Mouse (Mus musculus): ENCODE results near the gene Ctbp2. TPM values are rescaled to one million over a fixed set of nuclear protein-coding genes. Genes with fewer than 3 reads are reported as not detected.

The Ctbp2 gene
- polyA plus RNA-seq, 1 experiment from 2014 or later: 117 TPM

DNA sequence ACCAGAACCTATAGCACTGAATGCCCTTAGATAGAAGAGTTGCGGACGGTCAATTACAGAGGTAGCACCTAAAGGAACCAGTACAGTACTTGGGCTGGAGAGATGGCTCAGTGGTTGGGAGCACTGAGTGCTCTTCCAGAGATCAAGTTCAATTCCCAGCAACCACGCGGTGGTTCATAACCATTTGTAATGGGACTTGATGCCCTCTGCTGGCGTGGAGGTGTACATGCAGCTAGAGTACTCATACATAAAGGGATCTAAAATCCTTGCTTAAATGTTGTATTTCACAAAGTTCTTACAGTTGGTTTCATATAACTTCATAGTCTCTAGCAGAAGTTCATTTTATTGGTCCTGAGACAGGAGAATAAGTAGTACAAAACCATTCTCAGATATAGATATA, 9.4 kb upstream of the Ctbp2 start:
- Histone ChIP-seq H3K4me3 (no peak overlapping the region), H3K27me3 (replicated peaks; ENCODE audit: low read depth, poor library complexity, severe bottlenecking) (0 out of 2 replicates have a peak, but pooled peaks cover 3% of the 10 kb centered on the region), H3K36me3 (replicated peaks) (no peaks in the 10 kb centered on the region), H3K27ac (replicated peaks) (no peak overlapping the region), H3K9me3 (peaks cover 4% of the 10 kb centered on the region; the same call in 1 of the 2 replicates), H3K4me1 (no peaks in the 10 kb centered on the region)
- 76% methylated on average over 5 of the region's 5 CpGs for WGBS
- DNase-seq (ENCODE audit: low spot score): no peak

DNA sequence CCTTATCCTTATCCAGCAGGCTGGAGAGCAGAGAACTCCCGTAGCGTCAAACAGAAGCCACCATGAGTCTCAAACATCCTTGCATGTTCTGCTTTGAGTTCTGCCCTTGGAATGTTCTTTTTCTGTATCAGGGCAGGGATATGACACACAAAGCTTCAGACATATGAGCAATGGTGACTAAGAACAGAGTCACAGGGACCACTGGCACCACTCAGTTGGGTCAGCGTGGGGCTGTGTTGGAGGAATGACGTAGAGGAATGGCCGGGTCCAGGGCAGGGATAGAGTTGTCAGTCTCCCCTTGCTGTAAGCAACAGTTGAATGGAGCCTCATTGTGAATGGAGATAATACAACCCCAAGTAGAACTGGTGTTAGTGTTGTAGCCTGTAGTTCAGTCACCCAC, 8.5 kb upstream of the Ctbp2 start:
- H3K27ac ChIP-seq (replicated peaks): no peak overlapping the region
- no peaks in the 10 kb centered on the region for H3K36me3 ChIP-seq (replicated peaks)
- H3K4me3 ChIP-seq: no peak overlapping the region
- no peak for DNase-seq (ENCODE audit: low spot score)
- H3K4me1 ChIP-seq: no peaks in the 10 kb centered on the region
- WGBS: 95% methylated on average over 5 of the region's 5 CpGs
- H3K9me3 ChIP-seq: peaks cover 5% of the 10 kb centered on the region; the same call in 1 of the 2 replicates
- 0 out of 2 replicates have a peak, but pooled peaks cover 3% of the 10 kb centered on the region for H3K27me3 ChIP-seq (replicated peaks; ENCODE audit: low read depth, poor library complexity, severe bottlenecking)

DNA sequence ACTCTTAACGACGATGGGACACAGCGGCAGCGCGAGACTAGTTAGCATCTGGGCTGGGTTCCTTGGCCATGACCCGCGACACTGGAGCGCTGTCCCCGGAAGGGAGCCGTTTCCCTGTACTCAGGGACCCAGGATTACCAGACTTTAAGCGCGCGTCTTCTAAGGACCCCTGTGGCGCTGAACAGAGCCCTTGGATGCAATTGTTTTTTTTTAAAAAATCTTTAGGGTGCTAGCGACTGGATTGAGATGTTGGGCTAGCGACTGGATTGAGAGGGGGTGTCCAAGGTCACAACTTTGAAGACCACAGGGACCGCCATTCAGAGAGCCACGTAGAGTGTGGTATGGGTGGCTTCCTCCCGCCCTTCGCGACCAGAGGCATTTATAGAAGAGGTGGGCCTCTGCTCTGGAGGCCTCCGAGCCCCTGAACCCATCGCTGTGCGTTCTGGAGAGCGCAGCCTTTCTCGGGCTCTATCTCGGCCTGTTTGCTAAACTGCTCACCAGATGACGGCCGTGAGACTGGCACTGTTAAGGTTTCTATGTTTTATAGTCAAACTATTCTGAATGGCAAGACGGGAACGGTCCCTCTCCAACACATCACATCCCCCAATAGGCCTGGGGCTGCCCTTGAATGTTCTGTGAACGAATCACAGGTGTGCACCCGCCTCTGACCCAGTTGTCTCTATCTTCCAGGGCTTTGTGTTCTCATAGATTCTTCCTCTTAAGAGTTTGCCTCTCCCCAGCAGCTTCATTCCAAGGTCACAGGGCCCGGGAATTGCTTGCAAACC, 739 bp upstream of the Ctbp2 start:
- Histone ChIP-seq H3K36me3 (replicated peaks) (no peaks in the 10 kb centered on the region), H3K4me3 (peak overlapping the region; percentile 98), H3K4me1 (peaks cover 25% of the 10 kb centered on the region), H3K27ac (replicated peaks) (peak overlapping the region; percentile 99), H3K27me3 (replicated peaks; ENCODE audit: low read depth, poor library complexity, severe bottlenecking) (peaks cover 33% of the 10 kb centered on the region), H3K9me3 (peaks cover 5% of the 10 kb centered on the region; the same call in 1 of the 2 replicates)
- peak; percentile 38 for DNase-seq (ENCODE audit: low spot score)
- 2% methylated on average over 34 of the region's 34 CpGs for WGBS

DNA sequence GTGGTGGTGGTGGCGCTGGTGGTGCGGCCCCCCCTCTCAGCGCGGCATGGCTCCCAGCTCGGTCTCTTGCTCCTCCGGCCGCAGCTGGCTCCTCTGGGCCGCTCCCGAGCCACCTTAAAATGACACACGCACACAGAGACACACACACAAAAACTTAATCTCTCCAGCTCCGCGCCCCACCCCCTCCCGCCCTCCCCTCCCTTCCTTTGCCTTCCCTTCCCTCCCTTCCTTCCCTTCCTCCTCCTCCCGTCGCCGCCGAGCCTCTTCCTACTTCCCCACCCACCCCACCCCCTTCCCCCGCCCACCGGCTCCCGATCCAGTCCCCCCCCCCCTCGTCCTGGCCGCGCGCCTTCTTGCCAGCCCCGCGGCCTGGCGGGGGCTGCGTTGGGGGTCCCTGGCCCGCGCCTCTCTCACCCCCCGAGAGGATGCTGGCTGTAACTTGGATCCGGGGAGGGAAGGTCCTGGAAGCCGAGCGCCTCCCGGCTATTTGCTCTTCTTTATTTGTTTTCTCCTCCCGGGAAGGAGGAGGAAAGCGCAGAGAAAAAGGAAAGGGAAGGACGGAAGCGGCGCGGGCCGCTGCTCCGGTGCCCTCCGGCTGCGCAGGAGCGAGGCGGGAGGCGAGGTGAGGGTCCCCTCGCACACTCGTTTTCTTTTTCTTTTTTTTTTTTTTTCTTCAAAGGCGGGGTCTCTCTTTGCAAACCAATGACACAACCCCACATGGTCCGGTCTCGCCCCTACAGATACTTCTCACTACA, 733 bp downstream of the Ctbp2 start, which contains the start of gene Fgfr2:
Gene Fgfr2 (minus strand): TSS at position 107 of the 755 bp plus-strand sequence.
- no peaks in the 10 kb centered on the region for H3K36me3 ChIP-seq (replicated peaks)
- under 1% methylated on average over 43 of the region's 53 CpGs for WGBS

DNA sequence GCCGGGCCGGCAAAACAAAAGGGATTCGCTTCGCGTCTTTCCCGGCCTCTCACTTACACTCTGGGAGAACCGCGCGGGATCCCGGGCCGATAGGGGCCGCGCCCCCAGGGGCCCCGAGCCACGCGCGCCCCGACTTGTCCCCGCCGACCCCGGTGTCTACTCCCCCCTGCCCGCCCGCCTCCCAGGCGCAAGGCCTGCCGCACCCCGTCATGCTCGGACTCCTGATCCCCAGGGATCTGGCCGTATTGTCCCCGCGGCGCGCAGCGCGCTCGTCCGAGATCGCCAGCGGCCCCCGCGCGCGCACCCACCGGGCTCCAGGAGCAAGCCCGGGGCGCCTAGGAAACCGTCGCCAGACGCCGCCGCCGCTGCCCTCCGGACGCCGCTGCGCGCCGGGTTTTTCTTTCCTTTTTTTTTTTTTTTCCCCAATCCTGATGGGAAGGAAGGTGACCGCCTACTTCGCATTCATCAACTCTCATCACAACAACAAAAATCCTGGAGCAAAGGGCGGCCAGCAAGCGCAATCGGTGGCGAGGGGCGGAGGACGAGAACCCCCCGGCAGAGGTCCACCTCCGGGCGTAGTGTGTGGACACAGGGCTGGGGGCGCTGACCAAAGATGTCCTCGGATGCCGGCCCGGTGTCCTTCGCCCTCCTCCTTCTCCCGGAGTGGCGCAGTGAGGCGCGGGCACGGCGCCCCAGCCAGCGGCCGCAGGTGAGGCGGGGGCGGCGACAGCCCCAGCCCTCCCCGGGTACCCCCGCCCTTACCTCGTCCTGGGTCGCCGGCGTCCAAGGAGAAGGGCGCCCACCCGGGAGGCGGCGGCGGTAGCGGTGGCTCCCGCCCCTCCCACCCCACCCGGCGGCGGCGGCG, 1.5 kb downstream of the Ctbp2 start:
- Histone ChIP-seq H3K4me1 (peaks cover 48% of the 10 kb centered on the region), H3K27me3 (replicated peaks; ENCODE audit: low read depth, poor library complexity, severe bottlenecking) (peaks cover 30% of the 10 kb centered on the region), H3K9me3 (no peaks in the 10 kb centered on the region), H3K27ac (replicated peaks) (peak overlapping the region; percentile 99), H3K4me3 (peak overlapping the region; percentile 98), H3K36me3 (replicated peaks) (no peaks in the 10 kb centered on the region)
- DNase-seq (ENCODE audit: low spot score): no peak
- WGBS: under 1% methylated on average over 93 of the region's 102 CpGs

More for the DNA sequence above, 733 bp downstream of the Ctbp2 start, which contains the start of gene Fgfr2:
- H3K4me3 ChIP-seq: peak within 1 kb of the TSS; percentile 98
- DNase-seq (ENCODE audit: low spot score): peak; percentile 91
- peaks cover 30% of the 10 kb centered on the region for H3K27me3 ChIP-seq (replicated peaks; ENCODE audit: low read depth, poor library complexity, severe bottlenecking)
- peaks cover 39% of the 10 kb centered on the region for H3K4me1 ChIP-seq
- peak within 1 kb of the TSS; percentile 99 for H3K27ac ChIP-seq (replicated peaks)
- no peaks in the 10 kb centered on the region; the same call in 1 of the 2 replicates for H3K9me3 ChIP-seq

DNA sequence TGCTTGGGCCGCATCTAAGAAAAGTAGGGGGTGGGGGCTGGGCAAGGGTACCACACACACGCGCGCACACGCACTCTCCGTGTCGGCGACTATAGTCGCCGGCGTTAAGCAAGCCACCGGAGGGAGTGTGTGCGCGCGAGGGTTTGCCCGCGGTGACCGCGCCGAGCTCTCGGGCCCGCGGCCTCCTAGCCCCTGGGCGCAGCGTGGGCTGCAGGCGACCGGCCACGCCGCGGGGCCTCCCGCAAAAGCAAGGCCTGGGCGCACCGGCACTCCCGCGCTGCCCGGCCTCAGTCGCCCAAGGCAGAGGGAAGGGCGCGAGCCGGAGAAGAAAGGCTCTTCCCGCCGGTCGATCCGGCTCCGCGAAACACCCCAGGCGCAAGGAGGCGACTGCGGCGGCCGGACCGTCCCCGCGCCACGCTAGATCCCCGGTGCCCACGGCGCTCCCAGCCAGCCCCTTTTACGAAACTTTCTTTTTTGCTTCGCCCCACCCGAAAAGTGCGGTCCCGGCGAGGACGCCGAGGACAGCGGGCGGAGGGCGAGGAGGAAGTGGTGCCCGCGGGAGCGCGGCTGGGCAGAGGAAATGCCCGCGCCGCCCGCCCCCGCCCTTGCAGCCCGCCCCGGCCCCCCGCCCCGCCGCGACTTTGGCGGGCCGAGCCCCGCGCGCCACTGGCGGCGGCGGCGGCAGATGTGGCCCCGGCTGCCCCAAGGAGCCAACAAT, 2.3 kb downstream of the Ctbp2 start:
- Histone ChIP-seq H3K4me1 (peaks cover 55% of the 10 kb centered on the region), H3K36me3 (replicated peaks) (no peaks in the 10 kb centered on the region), H3K27ac (replicated peaks) (peak overlapping the region; percentile 99), H3K27me3 (replicated peaks; ENCODE audit: low read depth, poor library complexity, severe bottlenecking) (peaks cover 22% of the 10 kb centered on the region), H3K4me3 (peak overlapping the region; percentile 98), H3K9me3 (no peaks in the 10 kb centered on the region)
- WGBS: under 1% methylated on average over 94 of the region's 94 CpGs
- peak; percentile 75 for DNase-seq (ENCODE audit: low spot score)

DNA sequence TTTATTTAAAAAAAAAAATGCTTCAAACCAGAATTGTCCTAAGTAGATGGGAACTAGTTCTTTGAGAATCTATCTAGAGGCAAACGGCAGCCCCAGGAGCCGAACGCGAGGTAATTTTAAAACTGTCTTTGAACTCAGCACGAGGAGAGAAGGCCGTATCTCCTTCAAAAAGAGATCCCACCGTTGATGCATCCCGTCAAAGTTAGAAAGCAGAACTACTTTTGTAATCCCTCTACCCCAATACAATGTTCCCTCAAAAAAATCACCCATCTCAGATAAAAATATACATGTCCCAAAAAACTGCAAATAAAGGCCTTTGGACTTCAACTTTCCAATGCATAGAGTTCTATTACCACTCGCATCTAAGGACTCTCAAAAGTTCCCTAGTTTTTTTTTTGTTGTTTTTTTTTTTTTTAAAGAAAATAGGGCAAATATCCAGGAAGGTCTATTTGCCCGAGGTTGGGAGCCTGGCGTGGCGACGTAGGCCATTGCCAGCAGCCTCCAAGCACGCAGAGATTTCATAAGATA, 3.0 kb downstream of the Ctbp2 start:
- Histone ChIP-seq H3K9me3 (no peaks in the 10 kb centered on the region), H3K27me3 (replicated peaks; ENCODE audit: low read depth, poor library complexity, severe bottlenecking) (peaks cover 15% of the 10 kb centered on the region), H3K27ac (replicated peaks) (peak overlapping the region; percentile 99), H3K4me1 (peaks cover 62% of the 10 kb centered on the region), H3K4me3 (peak overlapping the region; percentile 98), H3K36me3 (replicated peaks) (no peaks in the 10 kb centered on the region)
- under 1% methylated on average over 14 of the region's 14 CpGs for WGBS
- no peak for DNase-seq (ENCODE audit: low spot score)

DNA sequence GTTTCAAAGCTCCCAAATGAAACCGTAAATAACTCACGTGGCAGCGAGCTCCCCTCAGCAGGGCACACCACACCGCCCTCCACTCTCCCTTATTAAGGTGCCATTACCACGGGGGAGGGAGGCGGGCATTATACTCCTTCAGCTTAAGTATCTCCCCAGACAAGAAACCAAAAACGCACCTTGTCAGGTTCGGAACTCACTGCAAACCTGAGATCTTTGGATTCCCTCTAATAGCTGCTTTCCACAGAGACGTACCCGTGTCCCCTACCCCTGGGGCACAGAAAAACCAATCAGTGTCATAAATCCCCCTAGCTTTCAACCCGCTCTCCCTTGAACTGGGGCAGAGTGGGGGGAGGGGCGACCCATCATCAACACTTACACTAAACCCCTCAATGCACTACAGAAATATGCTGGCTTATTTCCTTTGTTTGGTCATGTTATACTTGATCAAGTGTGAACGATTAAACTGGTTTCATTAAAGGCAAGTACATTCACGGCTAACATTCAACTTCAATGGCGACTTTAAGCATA, 3.9 kb downstream of the Ctbp2 start:
- H3K9me3 ChIP-seq: no peaks in the 10 kb centered on the region
- 1% methylated on average over 15 of the region's 15 CpGs for WGBS
- no peaks in the 10 kb centered on the region for H3K36me3 ChIP-seq (replicated peaks)
- peaks cover 7% of the 10 kb centered on the region for H3K27me3 ChIP-seq (replicated peaks; ENCODE audit: low read depth, poor library complexity, severe bottlenecking)
- peak overlapping the region; percentile 99 for H3K27ac ChIP-seq (replicated peaks)
- peak overlapping the region; percentile 98 for H3K4me3 ChIP-seq
- peak; percentile 60 for DNase-seq (ENCODE audit: low spot score)
- peaks cover 68% of the 10 kb centered on the region for H3K4me1 ChIP-seq

DNA sequence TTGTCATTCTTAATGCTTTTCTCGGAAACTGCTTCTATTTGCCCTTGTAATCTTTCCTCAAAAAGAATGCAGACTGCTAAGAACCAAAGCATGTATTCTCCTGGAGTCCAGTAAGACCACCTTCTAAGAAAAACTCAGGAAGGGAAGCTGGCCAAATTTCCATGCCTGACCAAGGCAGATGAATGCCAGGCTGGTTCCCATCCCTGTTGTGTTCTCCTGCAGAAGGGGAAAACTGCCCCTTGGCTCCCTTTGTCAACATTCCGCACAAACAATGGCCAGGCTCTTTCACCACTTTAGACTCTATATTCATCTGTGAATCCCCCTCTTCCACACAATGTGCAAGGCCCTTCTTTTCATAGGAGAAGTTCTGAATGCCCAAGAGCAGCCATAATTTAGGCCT, 6.3 kb downstream of the Ctbp2 start:
- Histone ChIP-seq H3K36me3 (replicated peaks) (peaks cover 9% of the 10 kb centered on the region; the same call in 1 of the 2 replicates), H3K27me3 (replicated peaks; ENCODE audit: low read depth, poor library complexity, severe bottlenecking) (no peaks in the 10 kb centered on the region), H3K4me1 (peaks cover 79% of the 10 kb centered on the region), H3K9me3 (no peaks in the 10 kb centered on the region), H3K4me3 (peak overlapping the region; percentile 11; the same call in 1 of the 2 replicates), H3K27ac (replicated peaks) (peak overlapping the region; percentile 30; the same call in 1 of the 2 replicates)
- DNase-seq (ENCODE audit: low spot score): no peak
- 17% methylated on average over 2 of the region's 2 CpGs for WGBS

DNA sequence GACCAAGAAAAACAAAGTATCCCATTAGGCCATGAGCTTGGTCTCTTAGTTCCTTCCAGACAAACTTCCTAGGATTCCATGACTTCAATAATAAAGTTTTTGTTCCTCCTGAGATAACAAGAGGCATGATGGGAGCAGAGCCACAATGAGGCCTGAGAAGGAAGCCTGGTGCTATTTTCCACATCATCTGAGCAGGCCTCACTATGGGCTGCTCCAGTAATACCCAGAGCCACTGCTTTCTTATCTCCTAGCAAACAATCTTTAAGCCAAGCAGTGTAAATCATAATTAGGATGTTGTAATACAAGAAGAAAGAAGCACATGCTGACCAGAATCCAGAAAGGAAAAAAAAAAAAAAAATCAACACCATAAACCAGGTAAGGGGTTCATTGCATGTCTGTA, 7.6 kb downstream of the Ctbp2 start:
- Histone ChIP-seq H3K4me1 (peaks cover 91% of the 10 kb centered on the region), H3K27me3 (replicated peaks; ENCODE audit: low read depth, poor library complexity, severe bottlenecking) (no peaks in the 10 kb centered on the region), H3K4me3 (peak overlapping the region; percentile 40; the same call in 1 of the 2 replicates), H3K9me3 (no peaks in the 10 kb centered on the region), H3K27ac (replicated peaks) (no peak overlapping the region), H3K36me3 (replicated peaks) (peaks cover 13% of the 10 kb centered on the region; the same call in 1 of the 2 replicates)
- no peak for DNase-seq (ENCODE audit: low spot score)

DNA sequence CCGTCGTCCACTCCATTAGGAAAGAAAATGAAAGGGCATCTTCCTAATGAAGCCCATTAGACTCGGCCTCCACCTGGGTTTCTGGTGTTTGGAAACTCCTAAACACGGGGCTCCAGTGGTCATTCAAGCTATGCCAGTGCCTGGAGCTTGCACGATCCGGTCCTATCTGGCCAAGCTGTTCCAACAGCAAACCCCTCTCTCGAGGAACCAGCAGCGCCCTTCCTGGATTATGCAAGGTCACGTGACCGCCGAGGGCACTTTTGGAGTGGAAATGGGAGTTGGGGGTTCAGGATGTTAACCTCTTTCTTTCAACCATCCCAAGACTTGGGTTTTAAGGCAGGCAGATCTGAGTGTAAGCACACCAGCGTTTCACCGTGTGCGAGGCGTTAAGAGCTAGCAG, 8.3 kb downstream of the Ctbp2 start:
- no peaks in the 10 kb centered on the region for H3K27me3 ChIP-seq (replicated peaks; ENCODE audit: low read depth, poor library complexity, severe bottlenecking)
- H3K27ac ChIP-seq (replicated peaks): peak overlapping the region; percentile 55
- peaks cover 98% of the 10 kb centered on the region for H3K4me1 ChIP-seq
- WGBS: 12% methylated on average over 15 of the region's 15 CpGs
- peak overlapping the region; percentile 40 for H3K4me3 ChIP-seq
- peaks cover 14% of the 10 kb centered on the region; the same call in 1 of the 2 replicates for H3K36me3 ChIP-seq (replicated peaks)
- H3K9me3 ChIP-seq: no peaks in the 10 kb centered on the region
- DNase-seq (ENCODE audit: low spot score): peak; percentile 63

Measured in embryonic facial prominence, embryonic 10.5 days (tissue).